Mouse (Mus musculus): ENCODE measurements around the gene Atl1.

Gene Atl1

DNA sequence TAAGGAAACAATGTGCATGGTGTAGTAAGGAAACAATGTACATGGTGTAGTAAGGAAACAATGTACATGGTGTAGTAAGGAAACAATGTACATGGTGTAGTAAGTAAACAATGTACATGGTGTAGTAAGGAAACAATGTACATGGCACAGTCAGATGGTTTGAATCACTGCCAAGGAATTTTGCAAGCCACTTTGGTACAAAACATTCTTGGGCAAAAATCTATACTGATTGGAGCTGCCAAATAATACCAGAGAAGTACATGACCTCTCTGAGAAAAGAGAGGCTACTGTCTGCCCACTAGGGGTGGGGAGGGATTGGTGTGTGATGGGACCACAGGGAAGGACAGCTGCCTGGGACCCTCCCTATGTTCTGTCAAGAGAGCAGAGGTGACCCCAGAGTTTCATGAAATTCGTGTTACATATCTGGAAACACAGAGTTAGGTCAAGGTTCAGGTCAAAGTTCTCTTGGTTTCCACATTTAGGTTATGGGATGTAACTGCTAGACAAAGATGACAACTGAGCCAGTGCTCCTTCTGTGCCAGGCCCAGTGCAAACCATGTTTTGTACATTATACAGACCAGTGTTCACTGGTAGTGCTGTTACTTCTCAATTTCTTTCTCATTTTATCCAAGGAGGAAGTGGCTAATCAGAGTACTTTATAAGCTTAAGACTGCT, 49.4 kb downstream of the Atl1 start:
- DNase-seq (ENCODE audit: low read depth, low spot score) = no peak

DNA sequence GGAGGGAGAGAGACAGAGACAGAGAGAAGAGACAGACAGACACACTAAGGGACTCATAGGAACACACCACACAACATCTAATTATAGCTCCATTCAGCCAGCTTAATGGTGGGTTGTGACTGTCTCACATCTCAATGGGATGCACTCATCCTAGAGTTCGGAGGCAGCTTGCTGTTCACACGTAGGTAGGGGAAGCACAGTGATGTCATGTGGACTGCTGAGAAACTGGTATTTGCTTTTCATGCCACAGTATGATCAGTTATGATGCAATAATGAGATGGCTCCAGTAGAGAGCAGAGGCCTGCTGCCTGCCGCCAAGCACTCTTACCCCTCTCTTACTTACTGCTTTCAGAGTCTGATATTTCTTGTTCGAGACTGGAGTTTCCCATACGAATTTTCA, 53.4 kb downstream of the Atl1 start:
- no peak for DNase-seq (ENCODE audit: low read depth, low spot score)

DNA sequence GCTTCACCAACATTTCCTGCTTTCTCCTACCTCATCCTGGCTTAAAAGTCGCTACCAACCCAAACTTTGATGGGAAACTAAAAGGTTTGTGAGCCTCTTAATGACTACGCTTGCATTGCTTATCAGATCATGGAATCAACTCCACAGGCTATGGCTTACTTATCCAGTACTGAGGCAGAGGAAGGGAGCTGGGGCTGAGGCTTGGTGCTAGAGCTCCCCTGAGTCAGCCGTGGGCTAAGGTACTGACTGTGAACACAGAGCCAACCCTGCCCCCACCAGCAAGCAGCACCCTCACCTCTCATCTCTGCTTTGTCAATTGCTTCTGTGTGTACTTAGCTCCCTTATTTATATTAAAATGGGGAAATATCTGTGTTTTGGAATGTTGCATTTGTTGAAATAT, 55.1 kb downstream of the Atl1 start:
- DNase-seq (ENCODE audit: low read depth, low spot score) = no peak

DNA sequence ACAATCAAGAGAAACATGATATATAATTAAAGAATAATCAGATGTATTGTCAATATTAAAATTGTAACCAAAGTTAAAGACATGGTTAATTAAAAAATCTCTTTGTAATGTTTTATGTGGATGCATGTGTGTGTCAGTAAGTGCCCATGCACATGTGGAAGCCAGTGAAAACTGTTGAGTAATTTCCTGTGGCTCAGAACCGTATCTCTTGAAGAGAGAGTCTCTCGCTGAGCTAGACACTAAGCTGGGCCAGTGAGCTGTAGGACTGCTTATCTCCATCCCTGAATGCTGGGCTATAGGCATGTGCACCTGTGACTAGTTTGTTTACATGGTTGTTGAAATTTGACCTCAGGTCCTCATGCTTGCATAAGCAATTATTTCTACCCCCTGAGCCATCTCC, 65.0 kb downstream of the Atl1 start:
- DNase-seq (ENCODE audit: low read depth, low spot score) = no peak

DNA sequence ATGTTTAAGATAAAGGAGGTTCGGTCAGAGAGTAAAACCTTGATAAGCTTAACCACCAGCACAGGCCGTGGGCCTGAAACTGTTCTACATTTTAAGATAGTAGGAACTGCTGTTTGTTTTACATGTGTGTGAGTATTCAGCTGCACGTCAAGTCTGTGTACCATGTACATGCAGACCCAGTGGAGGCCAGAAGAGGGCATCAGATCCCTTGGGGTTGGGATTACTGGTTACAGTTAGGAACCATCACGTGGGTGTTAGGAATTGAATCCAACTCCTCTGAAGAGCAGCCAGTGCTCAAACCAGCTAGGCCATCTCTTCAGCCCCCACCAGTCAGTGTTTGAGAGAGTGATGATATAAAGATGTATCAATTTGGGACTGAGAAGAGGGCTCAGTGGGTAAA, 70.1 kb downstream of the Atl1 start:
- no peak for DNase-seq (ENCODE audit: low read depth, low spot score)

DNA sequence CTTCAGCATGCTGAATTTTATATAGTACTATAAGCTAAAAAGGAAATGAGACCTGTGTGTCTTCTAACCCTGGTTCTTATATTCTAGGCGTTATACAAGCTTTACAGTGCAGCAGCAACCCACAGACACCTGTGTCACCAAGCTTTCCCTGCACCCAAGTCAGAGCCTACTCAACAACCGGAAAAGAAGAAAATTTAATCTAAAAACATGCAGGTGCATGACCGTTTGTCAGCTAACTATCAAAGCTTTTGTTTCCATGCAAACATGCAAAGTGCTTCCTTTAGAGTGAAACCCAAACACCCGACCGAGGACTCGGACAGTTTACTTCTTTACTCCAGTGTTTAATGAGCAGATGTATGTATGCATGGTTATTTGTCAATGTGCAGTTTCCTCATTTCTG, 70.7 kb downstream of the Atl1 start:
- no peak for DNase-seq (ENCODE audit: low read depth, low spot score)

DNA sequence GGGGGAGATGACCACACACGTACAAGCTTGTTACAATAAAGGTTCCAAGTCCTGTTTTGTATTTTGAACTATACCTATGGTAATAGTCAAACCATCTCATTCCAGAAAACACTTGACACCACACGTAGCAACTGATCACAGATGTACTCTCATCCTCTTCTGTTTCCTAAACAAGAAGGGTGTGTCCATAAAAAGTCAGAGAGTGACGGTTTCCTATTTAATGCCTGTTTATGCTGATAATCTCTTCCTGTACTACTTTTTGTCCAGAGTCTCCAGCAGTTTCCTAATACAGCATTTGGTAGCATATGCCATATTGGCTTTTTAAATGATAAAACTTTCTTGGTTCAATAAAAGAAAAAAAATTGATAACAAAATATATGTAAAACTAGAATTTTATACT, 73.2 kb downstream of the Atl1 start:
- DNase-seq (ENCODE audit: low read depth, low spot score) = no peak

DNA sequence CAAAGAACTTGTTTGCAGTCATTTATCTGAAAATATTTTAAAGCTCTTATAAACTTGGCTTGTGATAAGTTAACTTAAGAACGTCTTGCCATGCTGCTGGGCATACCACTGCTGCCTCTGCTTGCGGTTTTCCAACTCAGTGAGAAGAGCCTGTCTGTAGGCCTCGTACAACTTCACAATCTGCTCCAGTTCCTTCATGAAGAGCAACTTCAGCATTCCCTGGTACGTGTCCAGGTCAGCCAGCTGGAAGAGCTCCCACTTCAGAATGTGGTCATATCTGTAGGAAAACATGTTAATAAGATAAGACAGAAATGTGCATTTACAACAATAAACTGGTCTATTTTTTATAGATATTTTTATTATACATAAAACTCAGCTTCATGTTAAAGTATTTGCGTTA, 73.7 kb downstream of the Atl1 start:
- no peak for DNase-seq (ENCODE audit: low read depth, low spot score)

DNA sequence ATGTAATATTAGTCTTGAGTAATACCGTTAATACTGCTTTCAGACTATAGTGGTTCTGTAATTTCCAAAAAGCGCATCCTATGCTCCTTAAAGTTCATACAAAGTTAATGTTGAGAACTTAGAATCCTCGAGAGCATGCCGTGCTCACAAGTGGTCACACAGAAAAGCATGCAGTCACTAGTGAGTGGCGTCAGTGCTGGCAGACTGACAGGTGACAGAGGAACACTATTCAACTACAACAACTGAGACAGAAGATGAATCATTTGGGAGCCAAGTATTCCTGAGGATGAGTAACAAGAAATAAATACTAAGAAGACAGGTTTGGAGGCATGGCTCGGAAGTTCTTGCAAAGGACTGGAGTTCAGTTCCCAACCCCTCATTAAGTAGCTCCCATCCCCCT, 74.7 kb downstream of the Atl1 start:
- no peak for DNase-seq (ENCODE audit: low read depth, low spot score)

DNA sequence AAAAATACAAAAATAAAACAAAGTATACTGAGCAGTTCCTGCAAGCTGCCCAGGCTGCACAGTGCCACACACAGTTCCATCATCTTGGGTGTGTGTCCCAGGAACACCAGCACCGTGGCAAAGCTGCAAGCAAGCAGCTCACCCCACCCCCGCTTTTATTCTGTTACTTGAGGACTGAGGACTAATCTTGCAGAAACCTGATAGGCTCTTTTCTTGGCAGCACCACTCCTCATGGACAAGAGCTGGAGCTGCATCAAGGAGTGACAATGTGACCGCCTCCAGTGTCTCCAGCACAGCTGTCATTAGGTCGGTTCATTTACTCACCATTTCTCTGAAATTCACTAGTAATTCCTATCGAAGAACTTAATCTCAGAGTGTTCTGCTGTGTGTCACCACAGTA, 75.7 kb downstream of the Atl1 start:
- no peak for DNase-seq (ENCODE audit: low read depth, low spot score)

DNA sequence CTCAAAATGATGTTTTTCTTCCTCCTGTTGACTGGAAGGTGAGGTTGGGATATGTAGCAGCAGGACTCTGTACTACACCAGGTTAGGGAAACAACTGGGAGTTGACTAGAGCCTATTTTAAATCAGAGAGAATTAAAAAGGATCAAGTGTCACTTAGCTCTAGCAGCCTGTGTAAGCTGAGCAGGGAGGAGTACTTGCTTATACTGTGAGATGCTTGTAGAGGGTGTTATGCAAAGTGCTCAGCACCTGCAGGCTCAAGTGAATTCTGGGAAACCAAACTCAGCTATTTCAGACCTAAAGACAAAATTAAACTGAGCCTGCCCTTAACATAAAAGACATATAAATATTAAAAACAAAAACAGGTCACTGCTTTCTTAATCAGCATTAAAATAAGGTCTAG, 81.3 kb downstream of the Atl1 start:
- no peak for DNase-seq (ENCODE audit: low read depth, low spot score)

DNA sequence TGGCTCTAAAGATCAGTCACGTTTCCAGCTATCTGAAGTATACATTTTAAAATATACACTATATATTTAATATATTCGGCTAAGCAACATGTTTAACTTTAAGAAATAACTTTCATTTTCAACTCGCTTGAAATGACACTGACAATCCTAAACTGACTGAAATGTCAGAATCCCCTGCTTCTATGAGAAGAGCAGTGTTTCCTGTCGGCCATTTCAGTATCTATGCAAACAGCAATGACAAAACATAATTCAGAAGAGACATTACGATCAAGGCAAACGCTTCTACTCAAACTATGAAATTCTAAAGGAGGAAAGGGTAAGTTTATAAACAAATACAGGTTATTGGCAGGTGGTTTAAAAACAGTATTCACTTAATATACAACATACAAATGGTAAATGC, 84.3 kb downstream of the Atl1 start:
- no peak for DNase-seq (ENCODE audit: low read depth, low spot score)

DNA sequence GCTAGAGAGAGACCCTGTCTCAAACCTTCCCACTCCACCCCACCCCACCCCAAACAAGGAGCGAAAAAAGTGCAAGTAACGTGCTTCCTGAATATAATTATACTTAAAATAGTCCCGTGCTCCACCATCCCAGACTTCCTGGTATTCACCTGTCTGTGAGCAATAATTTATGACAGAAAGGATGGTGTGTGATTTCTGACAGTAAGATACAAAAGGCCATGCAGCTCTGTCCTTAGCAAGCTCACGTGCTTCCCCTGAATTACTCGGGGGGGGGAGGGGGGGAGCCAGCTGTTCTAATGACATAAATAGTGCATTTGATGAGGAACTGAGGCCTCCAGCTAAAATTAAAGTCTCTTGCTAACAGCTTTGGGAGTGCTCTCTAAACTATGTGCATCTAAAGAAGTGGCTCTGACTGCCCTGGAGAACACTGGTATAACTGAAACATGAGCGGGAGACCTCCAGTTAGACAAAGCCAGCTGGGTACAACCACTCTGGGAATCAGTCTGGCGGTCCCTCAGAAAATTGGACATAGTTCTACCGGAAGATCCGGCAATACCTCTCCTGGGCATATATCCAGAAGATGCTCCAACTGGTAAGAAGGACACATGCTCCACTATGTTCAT, 85.1 kb downstream of the Atl1 start:
- no peak for DNase-seq (ENCODE audit: low read depth, low spot score)

DNA sequence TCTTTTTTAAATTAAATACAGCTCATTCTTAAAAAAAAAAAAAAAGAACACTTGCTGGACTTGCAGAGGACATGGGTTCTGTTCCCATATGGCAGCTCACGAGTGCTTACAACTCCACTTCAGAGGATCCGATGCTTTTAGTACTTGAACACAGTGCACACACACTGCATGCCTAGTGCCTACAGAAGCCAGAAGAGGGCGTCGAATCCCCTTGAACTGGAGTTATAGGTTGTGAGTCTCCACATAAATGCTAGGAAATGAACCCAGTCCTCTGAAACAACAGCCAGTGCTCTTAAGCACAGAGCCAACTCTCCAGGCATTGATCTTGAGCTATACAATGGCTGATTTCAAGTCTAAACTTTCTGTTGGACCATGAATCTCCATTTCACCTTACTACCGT, 90.5 kb downstream of the Atl1 start:
- DNase-seq (ENCODE audit: low read depth, low spot score) = no peak

DNA sequence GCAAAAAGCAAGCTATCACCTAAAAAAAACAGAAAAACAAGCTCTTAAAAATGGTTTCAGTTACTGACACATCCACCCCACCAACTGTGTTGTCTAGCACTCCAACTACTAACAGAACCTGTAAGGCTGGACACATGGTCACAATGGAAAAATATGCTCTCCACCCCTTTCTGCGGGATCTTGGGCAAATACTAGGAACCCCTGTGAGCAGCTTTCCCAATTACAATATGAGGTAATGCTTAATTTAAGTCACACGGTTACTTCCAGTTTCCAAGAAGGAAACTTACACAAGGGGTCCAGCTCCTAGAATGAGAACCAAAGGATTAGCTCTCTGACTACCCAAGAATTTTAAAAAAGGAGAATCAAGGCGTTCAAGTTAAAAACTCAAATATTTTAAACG, 93.1 kb downstream of the Atl1 start:
- no peak for DNase-seq (ENCODE audit: low read depth, low spot score)

DNA sequence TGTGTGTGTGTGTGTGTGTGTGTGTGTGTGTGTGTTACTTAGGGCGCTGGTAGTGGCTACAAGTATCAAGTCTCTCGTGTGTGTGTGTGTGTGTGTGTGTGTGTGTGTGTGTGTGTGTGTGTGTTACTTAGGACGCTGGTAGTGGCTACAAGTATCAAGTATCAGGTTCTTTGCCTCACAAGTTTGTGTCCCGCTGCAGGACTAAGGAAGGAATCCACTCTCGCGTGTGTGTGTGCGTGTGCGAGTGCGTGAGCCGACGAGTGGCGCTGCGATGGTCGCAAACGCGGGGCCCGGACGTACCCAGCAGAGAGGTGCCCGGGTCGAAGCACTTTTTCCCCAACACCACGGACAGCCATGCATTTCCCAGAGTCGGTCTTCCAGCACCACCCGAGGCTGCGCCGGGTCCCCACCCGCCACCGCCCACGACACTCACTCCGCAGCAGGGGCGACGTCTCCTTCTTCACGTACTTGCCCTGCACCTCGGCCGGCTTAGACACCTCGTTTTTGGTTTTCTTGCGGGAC, 93.9 kb downstream of the Atl1 start:
- no peak for DNase-seq (ENCODE audit: low read depth, low spot score)

DNA sequence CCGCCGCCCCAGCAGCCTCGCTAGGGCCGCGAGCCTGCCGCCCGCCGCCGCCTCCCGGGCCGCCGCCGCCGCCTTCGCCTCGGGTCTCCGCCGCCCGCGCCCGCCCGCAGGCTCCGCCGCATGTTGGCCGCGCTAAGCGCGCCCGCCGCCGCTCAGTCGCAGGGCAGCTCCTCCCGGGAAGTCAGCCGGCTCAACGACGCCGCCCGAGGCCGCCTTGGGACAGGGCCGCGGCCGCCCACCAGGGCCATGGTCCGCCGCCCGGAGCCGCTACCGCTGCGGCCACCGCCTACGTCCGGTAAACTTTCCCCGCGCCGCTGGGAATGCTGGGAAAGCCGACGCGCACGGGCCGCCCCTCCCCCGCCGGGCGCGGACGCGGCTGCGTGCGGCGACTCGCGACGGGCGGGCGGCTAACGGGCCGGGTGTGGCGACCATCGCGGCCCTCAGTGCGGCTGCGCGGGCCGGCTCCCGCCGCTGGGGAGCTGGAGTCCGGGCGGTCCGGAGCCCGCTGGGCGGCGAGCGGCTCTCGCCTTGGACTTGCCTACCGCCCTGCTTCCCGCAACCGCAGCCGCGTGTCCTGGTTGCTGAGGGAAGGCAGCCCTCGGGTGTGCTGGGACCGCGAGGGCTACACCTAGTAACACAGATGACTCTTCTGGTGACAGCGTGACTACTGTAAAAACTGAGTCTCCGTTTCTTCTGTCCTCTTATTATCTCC, 94.5 kb downstream of the Atl1 start, which contains the start of gene Sav1:
Sav1 (minus strand) TSS at position 217 of the 712 bp plus-strand sequence.
- peak; percentile 54 for DNase-seq (ENCODE audit: low read depth, low spot score)

DNA sequence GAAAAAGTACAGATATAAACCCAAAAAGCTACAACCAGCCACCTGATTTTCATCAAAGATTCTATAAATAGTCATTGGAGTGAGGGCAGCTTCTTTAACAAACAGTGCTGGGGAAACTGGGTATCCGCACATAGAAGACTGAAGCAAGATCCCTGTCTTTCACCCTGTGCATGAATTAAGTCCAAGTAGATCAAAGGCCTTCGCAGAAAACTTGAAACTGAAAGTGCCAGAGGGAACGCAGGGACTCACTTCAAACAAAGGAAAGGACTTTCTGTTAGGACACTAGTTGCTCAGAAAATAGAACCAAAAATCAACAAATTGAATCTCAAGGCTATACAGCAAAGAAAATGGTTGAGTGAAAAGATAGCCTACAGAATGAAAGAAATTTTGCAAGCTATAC, 103.0 kb downstream of the Atl1 start:
- no peak for DNase-seq (ENCODE audit: low read depth, low spot score)

DNA sequence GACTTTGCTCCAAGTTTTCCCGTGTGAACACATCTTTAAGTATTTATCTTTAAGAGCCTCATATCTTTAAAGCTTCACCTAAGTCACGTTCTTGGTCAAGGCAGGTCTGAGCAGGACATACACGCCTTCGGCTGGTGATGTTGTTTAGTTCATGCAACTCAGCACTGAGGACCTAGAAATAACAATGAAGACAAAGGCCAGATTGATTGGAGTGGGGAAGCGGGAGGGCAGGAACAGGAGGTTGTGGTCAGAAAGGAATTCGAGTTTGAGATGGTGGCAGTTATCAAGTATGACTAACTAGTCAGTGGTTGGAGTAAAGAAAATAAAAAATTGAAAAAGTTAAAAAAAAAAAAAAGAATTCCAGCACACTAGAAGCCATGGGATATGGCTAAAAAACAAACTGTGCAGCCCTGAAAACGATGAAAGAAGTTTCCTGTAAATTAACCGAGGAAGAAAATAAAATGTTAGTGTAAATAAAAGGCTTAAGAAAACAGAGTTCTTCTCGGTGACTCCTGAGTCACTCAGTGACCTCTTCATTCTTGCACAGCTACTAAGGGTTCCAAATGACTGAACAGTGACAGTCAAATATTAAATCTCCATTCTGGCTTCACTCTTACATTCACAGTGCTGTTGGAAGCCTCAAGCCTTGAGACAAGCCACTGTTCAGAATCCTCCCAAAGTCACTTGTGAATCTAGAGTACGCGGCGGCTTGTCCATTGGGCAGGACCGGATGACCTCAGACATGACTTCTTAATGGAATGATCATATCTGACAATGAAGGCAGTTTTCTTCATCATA, 106.0 kb downstream of the Atl1 start:
- no peak for DNase-seq (ENCODE audit: low read depth, low spot score)

DNA sequence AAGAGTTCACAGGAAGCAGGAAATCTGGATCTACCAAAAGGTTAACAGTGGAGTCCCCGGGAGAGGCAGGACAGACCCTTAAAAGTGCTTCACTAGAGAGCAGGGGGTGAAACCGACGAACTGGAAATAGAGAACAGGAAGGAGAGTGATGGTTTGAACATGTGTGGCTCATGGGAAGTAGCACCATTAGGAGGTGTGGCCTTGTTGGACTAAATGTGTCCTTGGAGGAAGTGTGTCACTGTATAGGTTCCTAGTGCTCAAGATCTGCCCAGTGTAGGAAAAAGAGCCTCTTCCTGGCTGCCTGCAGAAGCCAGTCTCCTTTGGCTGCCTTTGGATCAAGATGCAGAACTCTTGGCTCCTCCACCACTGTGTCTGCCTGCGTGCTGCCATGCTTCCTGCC, 112.7 kb downstream of the Atl1 start:
- no peak for DNase-seq (ENCODE audit: low read depth, low spot score)

DNA sequence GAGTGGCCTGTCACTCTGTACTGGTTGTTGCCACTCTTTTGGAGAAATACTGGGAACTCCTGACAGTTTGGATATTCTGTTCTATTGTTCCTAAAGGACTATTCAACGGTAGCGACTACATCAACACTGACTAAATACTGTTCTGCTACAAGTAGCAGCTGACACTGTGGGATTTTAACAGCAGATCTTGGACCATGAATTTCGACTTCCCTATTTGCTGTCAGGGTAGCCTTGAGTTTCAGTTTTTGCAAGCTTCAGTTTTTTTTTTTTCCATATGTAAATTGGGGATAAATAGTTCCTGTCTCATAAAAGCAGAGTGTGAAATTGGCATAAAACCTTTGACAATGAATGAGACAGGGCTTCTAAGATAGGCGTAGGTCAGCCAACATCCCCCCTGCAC, 117.9 kb downstream of the Atl1 start:
- no peak for DNase-seq (ENCODE audit: low read depth, low spot score)

DNA sequence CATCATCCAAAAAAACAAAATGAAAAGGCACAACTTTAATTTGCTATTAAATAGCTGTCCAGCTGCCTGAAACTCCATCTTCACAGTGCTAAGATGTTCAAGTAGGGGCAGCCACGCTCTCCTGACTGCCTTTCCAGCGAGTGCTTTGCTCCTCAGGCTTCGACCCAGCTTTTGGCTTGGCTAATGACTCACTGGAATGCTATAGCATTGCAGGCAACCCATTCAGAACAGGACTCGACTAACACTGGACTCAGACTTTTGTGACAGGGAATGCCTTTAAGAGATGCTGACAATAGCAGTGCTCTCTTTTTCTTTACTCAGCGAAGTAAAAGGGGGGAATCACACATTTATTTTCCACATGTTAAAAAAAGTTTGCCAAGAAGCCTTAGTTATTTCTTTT, 119.3 kb downstream of the Atl1 start:
- DNase-seq (ENCODE audit: low read depth, low spot score) = no peak

Measured in brain, embryonic 18.5 days (tissue).